Mouse (Mus musculus) gonadal fat pad, adult 2 months (tissue): ENCODE measurements at regions not wholly inside any gene's neighbourhood (a gene's known extent, or its start where the extent isn't known, plus 50 kb on each side); places are given as distances from the start of the nearest gene placed in this dataset.
"Not testable (repeated sequence)": the region's sequence is repeated elsewhere in the genome, so short reads cannot be mapped to it uniquely, and the experiment has no call there.

ENCODE experiments used
- DNase-seq: peaks from one replicate; pipeline ENCODE4 v3.0.0-alpha.2; 2012; ENCODE audit warnings: low read depth

DNA sequence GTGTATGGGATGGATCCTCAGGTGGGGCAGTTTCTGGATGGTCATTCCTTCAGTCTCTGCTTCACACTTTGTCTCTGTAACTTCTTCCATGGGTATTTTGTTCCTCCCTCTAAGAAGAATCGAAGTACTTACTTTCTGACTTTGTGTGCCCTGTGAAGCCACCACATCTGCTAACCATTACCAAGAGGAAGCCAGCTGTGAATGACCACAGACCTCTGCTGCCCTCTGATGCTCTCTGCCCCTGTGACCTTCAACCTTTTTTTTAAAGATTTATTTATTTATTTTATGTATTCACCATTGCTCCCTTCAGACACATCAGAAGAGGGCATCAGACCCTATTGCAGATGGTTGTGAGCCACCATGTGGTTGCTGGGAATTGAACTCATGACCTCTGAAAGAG is 475.7 kb upstream of the Gulo start:
- DNase-seq: not testable (repeated sequence)

- DNase-seq: no peak
Observed at GRCm38 (mm10) chr14:66479181-66479580, 470.2 kb upstream of the Gulo start.

GRCm38 (mm10) chr14:66478562-66478961 is 469.6 kb upstream of the Gulo start:
- no peak for DNase-seq

DNA sequence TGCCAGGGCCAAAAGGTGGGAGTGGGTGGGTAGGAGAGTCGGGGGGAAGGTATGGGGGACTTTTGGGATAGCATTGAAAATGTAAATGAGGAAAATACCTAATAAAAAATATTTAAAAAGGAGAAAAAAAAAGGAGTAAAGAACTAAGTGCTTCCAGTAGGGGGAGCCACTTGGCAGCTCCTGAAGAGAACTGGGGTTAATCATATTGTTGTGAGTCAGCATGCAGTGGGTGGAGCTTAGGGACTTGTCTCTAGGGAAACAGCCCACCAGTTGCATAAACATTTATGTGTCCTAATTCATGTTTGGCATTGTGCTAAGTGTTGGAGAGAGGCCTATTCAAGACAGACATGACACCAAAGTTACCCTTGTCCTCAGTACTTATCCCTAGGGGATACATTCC is 466.0 kb upstream of the Gulo start:
- DNase-seq: no peak

GRCm38 (mm10) chr14:66473251-66473550 is 464.2 kb upstream of the Gulo start:
- DNase-seq: no peak

- DNase-seq: no peak
Observed at GRCm38 (mm10) chr14:66472537-66473250, 463.7 kb upstream of the Gulo start.

DNA sequence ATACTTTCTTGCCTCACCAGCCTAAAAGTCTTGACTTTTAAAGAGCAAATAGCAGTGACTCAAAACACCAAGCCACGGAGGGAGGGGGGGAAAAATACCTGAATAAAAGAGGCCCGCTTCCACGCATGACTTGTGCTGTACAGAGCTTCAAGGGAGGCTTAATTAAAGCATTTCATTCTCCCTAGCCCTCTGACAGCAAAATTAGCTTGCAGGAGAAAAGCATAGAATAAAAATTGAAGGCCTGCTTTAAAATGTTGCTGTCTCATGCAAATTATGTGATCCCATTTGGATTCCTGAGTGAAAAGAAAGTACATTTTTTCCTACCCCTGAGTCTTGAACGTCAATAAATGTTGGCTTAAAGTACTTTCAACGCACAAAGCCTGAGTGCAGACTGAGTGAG is 453.1 kb upstream of the Gulo start:
- no peak for DNase-seq

- no peak for DNase-seq
Observed at GRCm38 (mm10) chr14:66460795-66461194, 451.8 kb upstream of the Gulo start.

DNA sequence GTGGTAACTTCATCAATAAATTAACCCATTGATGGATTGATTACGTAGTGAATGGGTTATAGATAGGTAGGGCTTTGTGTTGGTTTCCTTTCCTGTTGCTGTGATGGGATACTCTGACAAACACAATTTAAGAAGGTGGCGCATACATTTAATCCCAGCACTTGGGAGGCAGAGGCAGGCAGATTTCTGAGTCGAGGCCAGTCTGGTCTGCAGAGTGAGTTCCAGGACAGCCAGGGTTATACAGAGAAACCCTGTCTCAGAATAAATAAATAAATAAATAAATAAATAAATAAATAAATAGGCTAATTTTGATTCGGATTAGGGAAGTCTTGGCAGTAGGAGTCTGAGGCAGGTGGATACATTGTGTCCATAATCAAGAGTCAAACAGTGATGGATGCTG is 449.7 kb upstream of the Gulo start:
- DNase-seq: no peak

- DNase-seq: no peak
Observed at GRCm38 (mm10) chr14:66457300-66457699, 448.3 kb upstream of the Gulo start.

- DNase-seq: no peak
Observed at GRCm38 (mm10) chr14:66452828-66453227, 443.8 kb upstream of the Gulo start.

GRCm38 (mm10) chr14:66450351-66450750 is 441.3 kb upstream of the Gulo start:
- DNase-seq: no peak

DNA sequence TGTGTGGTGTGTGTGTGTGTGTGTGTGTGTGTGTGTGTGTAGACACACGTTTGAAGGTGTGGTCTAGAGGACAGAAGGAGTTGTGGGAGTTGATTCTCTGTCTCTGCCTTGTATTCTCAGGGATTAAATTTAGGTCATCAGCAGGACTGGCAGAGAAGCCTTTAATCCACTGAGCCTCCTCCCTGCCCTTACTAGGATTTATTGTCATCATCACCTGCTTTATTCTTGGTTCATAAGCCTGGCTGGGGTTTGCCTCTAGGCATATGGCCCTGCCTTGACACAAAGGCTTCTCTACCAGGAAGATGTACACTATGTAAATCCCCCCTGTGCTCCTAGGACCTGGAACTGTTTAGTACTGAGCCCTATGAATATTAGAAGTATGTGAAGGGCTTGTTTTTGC is 433.6 kb upstream of the Gulo start:
- DNase-seq: no peak

- DNase-seq: no peak
Observed at GRCm38 (mm10) chr14:66441825-66442224, 432.8 kb upstream of the Gulo start.

DNA sequence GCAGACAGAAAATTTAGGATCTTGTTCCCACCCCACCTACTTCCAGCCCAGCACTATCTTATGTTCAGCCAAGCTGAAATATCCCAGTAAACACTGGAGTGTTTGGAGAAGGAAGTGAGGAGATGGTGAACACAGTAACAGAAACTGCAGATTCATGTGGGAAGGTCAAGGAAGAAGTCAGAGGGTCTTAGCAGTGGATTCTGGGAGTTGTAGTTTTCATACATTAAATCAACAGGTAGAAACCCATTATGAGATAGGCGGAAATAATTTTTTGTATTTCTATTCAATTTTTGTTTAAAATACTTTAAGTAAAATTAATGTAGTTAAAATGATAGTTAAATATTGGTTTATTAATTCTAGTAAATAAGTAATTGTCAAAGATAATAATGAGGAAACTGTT is 429.6 kb upstream of the Gulo start:
- no peak for DNase-seq

GRCm38 (mm10) chr14:66438001-66438400 is 429.0 kb upstream of the Gulo start:
- DNase-seq: no peak

DNA sequence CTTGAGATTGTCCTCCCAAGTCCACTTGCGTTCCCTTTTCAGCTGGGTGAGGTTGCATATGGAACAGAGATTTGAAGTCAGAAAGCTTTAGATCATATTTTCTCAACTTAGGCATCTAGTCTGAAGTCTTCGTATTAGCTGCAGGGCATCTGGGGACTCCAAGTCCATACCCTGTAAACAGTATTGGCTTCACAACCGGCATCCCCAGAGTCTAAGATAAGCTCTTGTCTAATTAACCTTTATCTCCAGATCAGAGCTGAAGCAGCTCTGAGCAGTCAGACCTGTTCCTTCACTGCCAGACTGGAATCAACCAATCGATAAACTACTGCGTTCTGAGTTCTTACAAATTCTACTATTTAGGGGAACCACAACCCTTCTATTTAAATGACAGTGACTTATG is 422.6 kb upstream of the Gulo start:
- DNase-seq: no peak

DNA sequence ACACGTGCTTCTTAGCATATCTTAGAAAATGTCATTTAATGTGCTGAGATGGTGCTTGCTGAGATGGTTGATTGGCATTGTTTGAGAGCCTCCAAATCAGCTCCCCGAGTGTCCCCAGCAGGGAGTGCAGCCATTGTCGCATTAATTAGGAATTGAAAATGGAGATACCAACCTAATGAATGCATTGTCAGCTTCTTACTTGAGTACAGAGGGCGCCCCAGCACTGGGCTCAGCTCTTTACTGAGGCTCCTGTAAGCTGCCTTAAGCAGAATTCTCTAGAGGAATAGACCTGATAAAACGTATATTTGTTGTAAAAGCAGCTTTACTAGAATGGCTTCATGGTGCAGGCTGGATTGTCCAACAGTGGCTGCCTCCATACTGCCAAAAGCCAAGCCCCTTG is 415.1 kb upstream of the Gulo start:
- DNase-seq: no peak
